22 mouse cellular contexts compared by ENCODE assay signal in the genomic region with DNA sequence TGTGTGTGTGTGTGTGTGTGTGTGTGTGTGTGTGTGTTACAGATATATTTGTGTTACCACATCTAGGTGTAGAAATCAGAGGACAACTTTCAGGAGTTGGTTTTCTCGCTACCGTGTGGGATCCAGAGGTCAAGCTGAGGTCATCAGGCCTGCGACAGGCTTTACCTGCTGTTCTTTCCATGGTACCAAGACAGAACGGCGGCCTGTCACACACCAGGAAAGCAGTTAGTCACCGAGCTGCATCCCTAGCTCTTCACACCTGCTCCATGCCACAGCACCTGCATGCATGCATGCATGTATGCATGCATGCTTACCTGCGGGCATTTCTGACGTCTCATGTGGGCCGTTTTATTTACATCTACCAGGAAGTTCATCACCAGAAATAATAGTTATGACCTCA. TPM values are rescaled to one million over a fixed set of nuclear protein-coding genes. Genes with fewer than 3 reads are reported as not detected.
DNase-seq lines count a peak whose midpoint lies in the region; ATAC-seq lines count a peak whose summit lies in the region.
"Had no signal": no experiment of that assay in that cellular context is flagged by ENCODE, and none has a peak within 500 bp of the region (broad histone marks: within the 10 kb centered on the region; RNA-seq: fewer than 3 reads in every experiment).

No protein-coding gene starts in this region.

- H3K36me3 ChIP-seq in heart, embryonic 10.5 days: no peaks in the 10 kb centered on the region
- H3K36me3 ChIP-seq in neural tube, embryonic 15.5 days: no peaks in the 10 kb centered on the region
- H3K36me3 ChIP-seq: embryonic facial prominence, embryonic 12.5 days; forebrain, embryonic 15.5 days had no signal

- ATAC-seq in neural tube, embryonic 15.5 days (ENCODE audit: low FRiP score): no peak
- ATAC-seq: forebrain, embryonic 13.5 days; forebrain, embryonic 15.5 days; forebrain, postnatal 0 days had no signal

- H3K4me1 ChIP-seq in heart, embryonic 10.5 days: peaks cover 55% of the 10 kb centered on the region
- H3K4me1 ChIP-seq in neural tube, embryonic 15.5 days: peaks cover 16% of the 10 kb centered on the region; the same call in 1 of the 2 replicates

- H3K9me3 ChIP-seq in heart, embryonic 10.5 days: no peaks in the 10 kb centered on the region
- H3K9me3 ChIP-seq in neural tube, embryonic 15.5 days (replicated peaks): no peaks in the 10 kb centered on the region
- H3K9me3 ChIP-seq: embryonic facial prominence, embryonic 12.5 days; forebrain, embryonic 13.5 days; forebrain, embryonic 15.5 days had no signal

- H3K4me3 ChIP-seq in heart, embryonic 10.5 days: no peak overlapping the region
- no peak overlapping the region for H3K4me3 ChIP-seq in neural tube, embryonic 15.5 days (replicated peaks)
- H3K4me3 ChIP-seq: embryonic facial prominence, embryonic 12.5 days; forebrain, embryonic 13.5 days; forebrain, embryonic 15.5 days had no signal

- intact Hi-C loops in heart, postnatal 10 days (cut with DNase I): no loop called here

- no peak overlapping the region for H3K27ac ChIP-seq in heart, embryonic 10.5 days
- no peak overlapping the region for H3K27ac ChIP-seq in neural tube, embryonic 15.5 days (replicated peaks)
- H3K27ac ChIP-seq: embryonic facial prominence, embryonic 12.5 days; forebrain, embryonic 13.5 days; forebrain, embryonic 15.5 days had no signal

- WGBS in heart, embryonic 10.5 days: 67% methylated on average over 9 of the region's 9 CpGs
- 79% methylated on average over 9 of the region's 9 CpGs for WGBS in neural tube, embryonic 15.5 days

- no peak overlapping the region for H3K4me2 ChIP-seq in neural tube, embryonic 15.5 days
- H3K4me2 ChIP-seq: embryonic facial prominence, embryonic 12.5 days; forebrain, embryonic 13.5 days; forebrain, embryonic 15.5 days had no signal

- no peaks in the 10 kb centered on the region; the same call in 1 of the 2 replicates for H3K27me3 ChIP-seq in heart, embryonic 10.5 days (ENCODE audit: insufficient read depth, poor library complexity, severe bottlenecking)
- no peaks in the 10 kb centered on the region for H3K27me3 ChIP-seq in neural tube, embryonic 15.5 days (replicated peaks)
- H3K27me3 ChIP-seq: embryonic facial prominence, embryonic 12.5 days; forebrain, embryonic 13.5 days; forebrain, embryonic 15.5 days had no signal

- H3K9ac ChIP-seq in neural tube, embryonic 15.5 days (replicated peaks): no peak overlapping the region
- H3K9ac ChIP-seq: embryonic facial prominence, embryonic 12.5 days; forebrain, embryonic 13.5 days; forebrain, embryonic 15.5 days; forebrain, postnatal 0 days had no signal

- peak; percentile 65 for DNase-seq in heart, embryonic 10.5 days (ENCODE audit: low spot score)
- no peak for DNase-seq in heart, postnatal 10 days
- DNase-seq in neural tube, embryonic 10.5 days (ENCODE audit: extremely low spot score, low spot score): peak; percentile 13
- DNase-seq in frontal cortex, postnatal 10 days (ENCODE audit: low spot score in 2 of 2): no peak
- DNase-seq: adrenal gland, adult 2 months; adrenal gland, postnatal 10 days; adrenal gland, postnatal 25 days; cerebellum, adult 11 months; cerebellum, adult 18-20 months; cerebellum, adult 8-10 months; cerebellum, adult 9-11 months; cerebellum, postnatal 14 days; cerebellum, postnatal 36 days; embryo, embryonic 11 days; forebrain, postnatal 0 days had no signal

RNA-seq across cellular contexts. Expression of gene March10, which starts 9.0 kb away (rescaled TPM):
- polyA plus RNA-seq in heart, embryonic 10.5 days (2016; fragmentation: Nextera tagmentation; extraction: Ambion mirVana): 0.23 and 0.40 TPM in 2 replicates
- total RNA-seq in heart, postnatal 10 days (2021): not detected
- polyA plus RNA-seq in neural tube, embryonic 15.5 days (2015; fragmentation: Nextera tagmentation; extraction: Ambion mirVana): 0.38 and 0.73 TPM in 2 replicates
- total RNA-seq: adrenal gland, adult 2 months; adrenal gland, postnatal 10 days; adrenal gland, postnatal 25 days; common myeloid progenitor, adult 5-6 weeks; MEL had no signal
- polyA plus RNA-seq: adrenal gland, adult 2 months; forebrain, embryonic 11.5 days; forebrain, embryonic 13.5 days had no signal

Comparison
In these comparisons a context has a peak if more than half of its experiments do, and no peak if none do; other contexts are left out.
1. DNase-seq: peak in heart, embryonic 10.5 days (single experiment) and neural tube, embryonic 10.5 days (single experiment); none in heart, postnatal 10 days (0 of 2) and frontal cortex, postnatal 10 days (0 of 2).